ENCODE assay signal across 9 mouse cellular contexts in genomic region chr4:155221106-155221505, GRCm38 (mm10). TPM values are rescaled to one million over a fixed set of nuclear protein-coding genes. Genes with fewer than 3 reads are reported as not detected.
DNase-seq lines count a peak whose midpoint lies in the region; ATAC-seq and TF ChIP-seq lines count a peak whose summit lies in the region.
"Had no signal": no experiment of that assay in that cellular context is flagged by ENCODE, and none has a peak within 500 bp of the region (broad histone marks: within the 10 kb centered on the region; RNA-seq: fewer than 3 reads in every experiment).

No protein-coding gene starts in this region.

- H3K27ac ChIP-seq in heart, embryonic 10.5 days, result peak overlapping the region; percentile 93
- no peak overlapping the region for H3K27ac ChIP-seq in ES-Bruce4 (ENCODE audit: insufficient read depth, low read length)
- H3K27ac ChIP-seq in forebrain, postnatal 0 days (ENCODE audit: low read depth, low read length), result peak overlapping the region; percentile 97; the same call in 1 of the 2 replicates
- H3K27ac ChIP-seq in liver, postnatal 0 days (ENCODE audit: low read depth), result 0 out of 2 replicates have a peak overlapping the region, but pooled peaks have one; percentile 91

- TF ChIP-seq EP300 in ES-Bruce4 (IDR thresholded peaks at IDR 0.05; ENCODE audit: insufficient read depth, low read depth, low read length), result no peak
- no peak for TF ChIP-seq EP300 in liver, postnatal 0 days (IDR thresholded peaks at IDR 0.05; ENCODE audit: low read depth)

- peak overlapping the region; percentile 97 for H3K4me3 ChIP-seq in heart, embryonic 10.5 days
- peak overlapping the region; percentile 79 for H3K4me3 ChIP-seq in ES-Bruce4 (ENCODE audit: low read depth, low read length)
- H3K4me3 ChIP-seq in forebrain, postnatal 0 days (ENCODE audit: low read depth, low read length), result peak overlapping the region; percentile 79
- H3K4me3 ChIP-seq in liver, postnatal 0 days (ENCODE audit: low read depth, low read length), result peak overlapping the region; percentile 64

- no peaks in the 10 kb centered on the region for H3K27me3 ChIP-seq in heart, embryonic 10.5 days (ENCODE audit: insufficient read depth, poor library complexity, severe bottlenecking)
- no peaks in the 10 kb centered on the region for H3K27me3 ChIP-seq in ES-Bruce4 (ENCODE audit: control insufficient read depth, insufficient read depth, low read length, poor library complexity, severe bottlenecking)
- H3K27me3 ChIP-seq in forebrain, postnatal 0 days (ENCODE audit: insufficient read depth, low read length), result no peaks in the 10 kb centered on the region
- no peaks in the 10 kb centered on the region for H3K27me3 ChIP-seq in liver, postnatal 0 days (ENCODE audit: insufficient read depth, low read length)

- no peak for ATAC-seq in forebrain, postnatal 0 days
- no peak for ATAC-seq in liver, postnatal 0 days
- ATAC-seq: CD4-positive, CD25-positive, alpha-beta regulatory T cell, adult 4 months had no signal

- peak overlapping the region; percentile 86 for H3K9ac ChIP-seq in ES-Bruce4 (ENCODE audit: low read depth, poor library complexity, severe bottlenecking)
- peak overlapping the region; percentile 82 for H3K9ac ChIP-seq in forebrain, postnatal 0 days
- H3K9ac ChIP-seq in liver, postnatal 0 days (replicated peaks), result peak overlapping the region; percentile 78

- no peak for TF ChIP-seq POLR2A in ES-Bruce4 (IDR thresholded peaks at IDR 0.05; ENCODE audit: insufficient read depth, low read length)

- no peaks in the 10 kb centered on the region for H3K36me3 ChIP-seq in heart, embryonic 10.5 days
- peaks cover 4% of the 10 kb centered on the region; the same call in 1 of the 2 replicates for H3K36me3 ChIP-seq in ES-Bruce4 (ENCODE audit: control insufficient read depth, insufficient read depth, low read length, poor library complexity, severe bottlenecking)
- H3K36me3 ChIP-seq in forebrain, postnatal 0 days (ENCODE audit: insufficient read depth), result no peaks in the 10 kb centered on the region
- H3K36me3 ChIP-seq in liver, postnatal 0 days (replicated peaks; ENCODE audit: insufficient read depth, low read length), result no peaks in the 10 kb centered on the region

- 2% methylated on average over 7 of the region's 7 CpGs for WGBS in heart, embryonic 10.5 days
- WGBS in forebrain, postnatal 0 days, result 2% methylated on average over 7 of the region's 7 CpGs
- 2% methylated on average over 7 of the region's 7 CpGs for WGBS in liver, postnatal 0 days (ENCODE audit: insufficient replicate concordance)

- H3K9me3 ChIP-seq in heart, embryonic 10.5 days, result no peaks in the 10 kb centered on the region
- no peaks in the 10 kb centered on the region for H3K9me3 ChIP-seq in ES-Bruce4 (replicated peaks; ENCODE audit: control insufficient read depth, insufficient read depth, low read length, poor library complexity, severe bottlenecking)
- no peaks in the 10 kb centered on the region for H3K9me3 ChIP-seq in forebrain, postnatal 0 days (ENCODE audit: low read length)
- H3K9me3 ChIP-seq in liver, postnatal 0 days (ENCODE audit: low read length), result no peaks in the 10 kb centered on the region

- peak overlapping the region; percentile 97 for H3K4me2 ChIP-seq in forebrain, postnatal 0 days (ENCODE audit: low read depth)
- H3K4me2 ChIP-seq in liver, postnatal 0 days (ENCODE audit: low read depth, low read length), result peak overlapping the region; percentile 74

- TF ChIP-seq CTCF in ES-Bruce4 (IDR thresholded peaks at IDR 0.05; ENCODE audit: low read depth, low read length), result no peak
- no peak for TF ChIP-seq CTCF in forebrain, postnatal 0 days (IDR thresholded peaks at IDR 0.05; ENCODE audit: low read depth)
- no peak for TF ChIP-seq CTCF in liver, postnatal 0 days (IDR thresholded peaks at IDR 0.05; ENCODE audit: low read depth)

- intact Hi-C loops in heart, postnatal 10 days (cut with DNase I), result loop anchor here (2.0 kb wide), 2 partner anchors 28 to 70 kb away; partner anchors contain the start of gene Faap20

- peaks cover 77% of the 10 kb centered on the region for H3K4me1 ChIP-seq in heart, embryonic 10.5 days
- peaks cover 2% of the 10 kb centered on the region for H3K4me1 ChIP-seq in ES-Bruce4 (ENCODE audit: control insufficient read depth, insufficient read depth, low read length)
- H3K4me1 ChIP-seq in forebrain, postnatal 0 days (ENCODE audit: insufficient read depth), result peaks cover 27% of the 10 kb centered on the region
- H3K4me1 ChIP-seq in liver, postnatal 0 days (ENCODE audit: insufficient read depth), result peaks cover 48% of the 10 kb centered on the region

- no peak for DNase-seq in heart, embryonic 10.5 days (ENCODE audit: low spot score)
- DNase-seq in heart, postnatal 10 days, result no peak
- no peak for DNase-seq in forebrain, postnatal 0 days
- DNase-seq in liver, postnatal 0 days, result no peak
- DNase-seq in left cerebral cortex, adult 8-10 months (ENCODE audit: low spot score in 2 of 2), result no peak
- no peak for DNase-seq in adrenal gland, postnatal 4 days (ENCODE audit: low spot score in 2 of 2)
- DNase-seq in cerebellum, adult 11-12 months, result no peak

RNA-seq across cellular contexts. Expression of gene Ski, which starts 1.3 kb away (rescaled TPM):
- polyA plus RNA-seq in heart, embryonic 10.5 days (2016; fragmentation: Nextera tagmentation; extraction: Ambion mirVana), result 7.5 and 11.3 TPM in 2 replicates
- 10 to 100 TPM; 89.2 to 89.6 TPM for total RNA-seq in heart, postnatal 10 days (2021)
- 63.5 and 67.2 TPM in 2 replicates for polyA plus RNA-seq in ES-Bruce4 (2011; ENCODE audit: insufficient read depth, insufficient read length, low read depth, missing spikeins)
- total RNA-seq in forebrain, postnatal 0 days (2014; rRNA removed), result 66.9 and 68.7 TPM in 2 replicates
- polyA plus RNA-seq in forebrain, postnatal 0 days (2015; fragmentation: Nextera tagmentation; extraction: Ambion mirVana), result 11.7 and 12.2 TPM in 2 replicates
- 3.5 and 3.7 TPM in 2 replicates for polyA plus RNA-seq in liver, postnatal 0 days (2015; fragmentation: Nextera tagmentation; extraction: Ambion mirVana)
- 100 to 1,000 TPM; 118 to 126 (median 121) TPM for total RNA-seq in left cerebral cortex, adult 8-10 months (2022)
- 100 to 1,000 TPM; 106 to 111 TPM for total RNA-seq in adrenal gland, postnatal 4 days (2021)

RNA-seq across cellular contexts. Expression of gene Faap20, which starts 28.5 kb away (rescaled TPM):
- polyA plus RNA-seq in heart, embryonic 10.5 days (2016; fragmentation: Nextera tagmentation; extraction: Ambion mirVana), result 77.0 and 87.4 TPM in 2 replicates
- 10 to 100 TPM; 25.7 to 28.2 TPM for total RNA-seq in heart, postnatal 10 days (2021)
- polyA plus RNA-seq in ES-Bruce4 (2011; ENCODE audit: insufficient read depth, insufficient read length, low read depth, missing spikeins), result 22.9 and 25.2 TPM in 2 replicates
- 48.7 and 51.8 TPM in 2 replicates for total RNA-seq in forebrain, postnatal 0 days (2014; rRNA removed)
- polyA plus RNA-seq in forebrain, postnatal 0 days (2015; fragmentation: Nextera tagmentation; extraction: Ambion mirVana), result 59.9 and 60.7 TPM in 2 replicates
- polyA plus RNA-seq in liver, postnatal 0 days (2015; fragmentation: Nextera tagmentation; extraction: Ambion mirVana), result 23.1 and 24.7 TPM in 2 replicates
- 10 to 100 TPM; 32.7 to 37.6 (median 34.4) TPM for total RNA-seq in left cerebral cortex, adult 8-10 months (2022)
- 10 to 100 TPM; 54.9 to 56.3 TPM for total RNA-seq in adrenal gland, postnatal 4 days (2021)
